Mouse (Mus musculus) limb, embryonic 11.5 days (tissue): ENCODE results near the gene Spata5. TPM values are rescaled to one million over a fixed set of nuclear protein-coding genes. Genes with fewer than 3 reads are reported as not detected.

ENCODE experiments used
- ATAC-seq: fragments of 200-750 bp; cut with Nextera tagmentation; 2 replicates; pipeline ENCODE4 v1.8.0; 2017; ENCODE audit warnings: low read depth; ENCODE audit not compliant: insufficient number of reproducible peaks, low FRiP score, low TSS enrichment
- DNase-seq: peaks from one replicate; pipeline ENCODE4 v3.0.0-alpha.2; 2015; ENCODE audit warnings: low spot score
- H3K27ac ChIP-seq: fragments of 300-500 bp; sonication (generic); replicated peaks from 2 replicates; pipeline ENCODE4 v1.5.1; 2014; ENCODE audit warnings: low read depth, mild to moderate bottlenecking, low read length
- H3K27me3 ChIP-seq: fragments of 300-500 bp; sonication (generic); 2 replicates; pipeline ENCODE4 v1.6.1; 2014; ENCODE audit warnings: mild to moderate bottlenecking, low read length, mixed read lengths; ENCODE audit not compliant: control insufficient read depth, insufficient read depth
- H3K36me3 ChIP-seq: fragments of 300-500 bp; sonication (generic); 2 replicates; pipeline ENCODE4 v1.6.1; 2014; ENCODE audit warnings: mild to moderate bottlenecking, low read length, moderate library complexity, mixed read lengths; ENCODE audit not compliant: control insufficient read depth, insufficient read depth
- H3K4me1 ChIP-seq: fragments of 300-500 bp; sonication (generic); 2 replicates; pipeline ENCODE4 v1.6.1; 2014; ENCODE audit warnings: low read length, mixed read lengths; ENCODE audit not compliant: control insufficient read depth, insufficient read depth
- H3K4me2 ChIP-seq: fragments of 300-500 bp; sonication (generic); 2 replicates; pipeline ENCODE4 v1.6.1; 2014; ENCODE audit warnings: low read depth, mild to moderate bottlenecking, moderate library complexity; ENCODE audit not compliant: severe bottlenecking
- H3K4me3 ChIP-seq: fragments of 300-500 bp; sonication (generic); 2 replicates; pipeline ENCODE4 v1.5.1; 2014; ENCODE audit warnings: low read depth, low read length
- H3K9ac ChIP-seq: fragments of 300-500 bp; sonication (generic); 2 replicates; pipeline ENCODE4 v1.6.1; 2014; ENCODE audit warnings: mild to moderate bottlenecking, low read length
- H3K9me3 ChIP-seq: fragments of 300-500 bp; sonication (generic); 2 replicates; pipeline ENCODE4 v1.6.1; 2016; ENCODE audit warnings: low read length; ENCODE audit not compliant: control insufficient read depth
- WGBS: fragments of 180-500 bp; shearing (Covaris S2); extraction: QIAGEN DNeasy Blood & Tissue Kit; methylation state at CpG from one replicate; pipeline ENCODE4 v1.1.7; 2014; 5-methylcytosine and 5-hydroxymethylcytosine counted together
- polyA plus RNA-seq: library from polyadenylated mRNA; unstranded; fragments of >200 nt; fragmentation: Nextera tagmentation; extraction: Ambion mirVana; gene quantifications from 2 replicates; pipeline ENCODE4 v1.2.1, GENCODE M21; 2014

The Spata5 gene
- polyA plus RNA-seq, 1 experiment from 2014 or later: 51.4 TPM

DNA sequence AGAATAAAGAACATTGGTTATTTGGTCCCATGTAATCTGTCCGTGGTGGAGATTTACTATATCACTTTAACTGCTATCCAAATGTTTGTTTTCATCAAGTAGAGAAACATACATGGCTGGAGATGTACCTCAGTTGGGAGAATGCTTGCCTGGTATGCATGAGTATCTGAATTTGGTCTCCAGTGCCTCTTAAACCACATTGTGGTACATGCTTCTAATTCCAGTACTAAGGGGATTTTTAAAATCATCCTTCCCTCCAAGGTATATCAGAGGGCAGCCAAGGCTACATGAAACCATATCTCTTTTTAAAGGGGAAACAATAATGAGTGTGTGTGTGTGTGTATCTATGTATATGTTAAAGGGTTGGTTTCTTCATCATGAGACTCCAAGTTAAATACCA, 60.1 kb downstream of the Spata5 start:
- H3K9ac ChIP-seq: no peak overlapping the region
- no peak overlapping the region for H3K4me3 ChIP-seq
- no peak overlapping the region for H3K27ac ChIP-seq
- peaks cover 3% of the 10 kb centered on the region; the same call in 1 of the 2 replicates for H3K36me3 ChIP-seq
- WGBS: 84% methylated on average over 1 of the region's 1 CpGs
- H3K9me3 ChIP-seq: no peaks in the 10 kb centered on the region
- no peaks in the 10 kb centered on the region for H3K4me1 ChIP-seq
- DNase-seq (no peak), ATAC-seq (no peak)
- H3K4me2 ChIP-seq: no peak overlapping the region
- no peaks in the 10 kb centered on the region for H3K27me3 ChIP-seq

- Histone ChIP-seq H3K36me3 (peaks cover 3% of the 10 kb centered on the region; the same call in 1 of the 2 replicates), H3K27ac (no peak overlapping the region), H3K4me1 (no peaks in the 10 kb centered on the region), H3K4me3 (no peak overlapping the region), H3K9me3 (no peaks in the 10 kb centered on the region), H3K27me3 (no peaks in the 10 kb centered on the region), H3K9ac (no peak overlapping the region), H3K4me2 (no peak overlapping the region)
- DNase-seq (no peak), ATAC-seq (no peak)
- 90% methylated on average over 31 of the region's 31 CpGs for WGBS
Measured at GRCm38 (mm10) chr3:37481295-37481694, 61.6 kb downstream of the Spata5 start.

- Histone ChIP-seq H3K4me2 (no peak overlapping the region), H3K9me3 (no peaks in the 10 kb centered on the region), H3K27ac (no peak overlapping the region), H3K27me3 (no peaks in the 10 kb centered on the region), H3K36me3 (peaks cover 3% of the 10 kb centered on the region; the same call in 1 of the 2 replicates), H3K9ac (no peak overlapping the region), H3K4me3 (no peak overlapping the region), H3K4me1 (no peaks in the 10 kb centered on the region)
- 83% methylated on average over 1 of the region's 1 CpGs for WGBS
- ATAC-seq (no peak), DNase-seq (no peak)
Measured at GRCm38 (mm10) chr3:37482720-37483119, 63.0 kb downstream of the Spata5 start.

DNA sequence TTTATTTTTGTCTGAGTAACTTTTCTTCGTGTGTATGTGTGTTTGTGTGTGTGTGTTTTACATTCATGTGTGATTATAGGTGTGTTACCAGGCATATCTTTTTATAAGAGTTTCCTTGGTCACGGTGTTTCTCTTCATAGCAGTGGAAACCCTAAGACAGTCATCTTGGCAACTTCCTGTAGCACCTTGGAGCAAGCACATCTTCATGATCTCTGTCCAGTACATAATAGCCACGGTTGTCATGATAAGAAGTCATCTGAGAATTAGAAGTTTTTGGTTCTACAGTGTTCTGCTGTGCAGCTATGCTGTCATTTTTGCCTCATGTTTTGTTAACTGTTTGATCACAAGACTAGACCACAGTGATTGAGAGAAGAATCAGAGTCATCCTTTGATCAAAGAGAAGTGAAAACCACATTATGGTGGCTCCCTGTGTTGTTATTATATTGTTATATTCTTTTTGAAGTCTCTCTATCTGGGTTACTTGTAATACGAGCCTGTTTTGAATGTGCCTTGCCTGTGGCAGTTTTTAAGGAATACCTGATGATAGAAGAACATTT, 64.1 kb downstream of the Spata5 start:
- ATAC-seq (no peak), DNase-seq (no peak)
- H3K4me3 ChIP-seq: no peak overlapping the region
- no peak overlapping the region for H3K27ac ChIP-seq
- H3K4me1 ChIP-seq: no peaks in the 10 kb centered on the region
- H3K9ac ChIP-seq: no peak overlapping the region
- H3K4me2 ChIP-seq: no peak overlapping the region
- no peaks in the 10 kb centered on the region for H3K27me3 ChIP-seq
- H3K36me3 ChIP-seq: peaks cover 3% of the 10 kb centered on the region; the same call in 1 of the 2 replicates
- 90% methylated on average over 4 of the region's 4 CpGs for WGBS
- H3K9me3 ChIP-seq: no peaks in the 10 kb centered on the region

- DNase-seq (no peak), ATAC-seq (no peak)
- no peaks in the 10 kb centered on the region for H3K27me3 ChIP-seq
- no peaks in the 10 kb centered on the region for H3K9me3 ChIP-seq
- no peaks in the 10 kb centered on the region for H3K4me1 ChIP-seq
- no peak overlapping the region for H3K4me3 ChIP-seq
- no peak overlapping the region for H3K9ac ChIP-seq
- 76% methylated on average over 2 of the region's 2 CpGs for WGBS
- H3K4me2 ChIP-seq: no peak overlapping the region
- H3K27ac ChIP-seq: no peak overlapping the region
- no peaks in the 10 kb centered on the region for H3K36me3 ChIP-seq
Measured at GRCm38 (mm10) chr3:37487639-37488038, 67.9 kb downstream of the Spata5 start.

- ATAC-seq (no peak), DNase-seq (no peak)
- H3K4me2 ChIP-seq: no peak overlapping the region
- no peaks in the 10 kb centered on the region for H3K27me3 ChIP-seq
- H3K27ac ChIP-seq: no peak overlapping the region
- H3K9ac ChIP-seq: no peak overlapping the region
- H3K36me3 ChIP-seq: no peaks in the 10 kb centered on the region
- no peak overlapping the region for H3K4me3 ChIP-seq
- H3K9me3 ChIP-seq: no peaks in the 10 kb centered on the region
- H3K4me1 ChIP-seq: no peaks in the 10 kb centered on the region
Measured at GRCm38 (mm10) chr3:37488173-37488572, 68.5 kb downstream of the Spata5 start.

- Histone ChIP-seq H3K9ac (no peak overlapping the region), H3K36me3 (no peaks in the 10 kb centered on the region), H3K27me3 (no peaks in the 10 kb centered on the region), H3K27ac (no peak overlapping the region), H3K4me1 (no peaks in the 10 kb centered on the region), H3K4me2 (no peak overlapping the region), H3K9me3 (no peaks in the 10 kb centered on the region), H3K4me3 (no peak overlapping the region)
- 91% methylated on average over 3 of the region's 3 CpGs for WGBS
- DNase-seq (no peak), ATAC-seq (no peak)
Measured at GRCm38 (mm10) chr3:37490025-37490424, 70.3 kb downstream of the Spata5 start.

GRCm38 (mm10) chr3:37500939-37501338, 81.2 kb downstream of the Spata5 start:
- Histone ChIP-seq H3K36me3 (no peaks in the 10 kb centered on the region), H3K4me1 (no peaks in the 10 kb centered on the region), H3K27me3 (no peaks in the 10 kb centered on the region), H3K4me3 (no peak overlapping the region), H3K9me3 (no peaks in the 10 kb centered on the region), H3K9ac (no peak overlapping the region), H3K27ac (no peak overlapping the region), H3K4me2 (no peak overlapping the region)
- WGBS: 87% methylated on average over 1 of the region's 1 CpGs
- no peak for DNase-seq
- no peak for ATAC-seq

- Histone ChIP-seq H3K27me3 (no peaks in the 10 kb centered on the region), H3K27ac (no peak overlapping the region), H3K9ac (no peak overlapping the region), H3K4me1 (no peaks in the 10 kb centered on the region), H3K4me2 (no peak overlapping the region), H3K9me3 (no peaks in the 10 kb centered on the region), H3K36me3 (no peaks in the 10 kb centered on the region), H3K4me3 (no peak overlapping the region)
- no peak for DNase-seq
- 81% methylated on average over 2 of the region's 2 CpGs for WGBS
- ATAC-seq: no peak
Measured at GRCm38 (mm10) chr3:37502552-37502951, 82.9 kb downstream of the Spata5 start.
